Mouse (Mus musculus) midbrain, embryonic 14.5 days (tissue): ENCODE measurements around the gene Tcirg1. TPM values are rescaled to one million over a fixed set of nuclear protein-coding genes. Genes with fewer than 3 reads are reported as not detected.

Experiments
- ATAC-seq: fragments of 200-750 bp; cut with Nextera tagmentation; 2 replicates; pipeline ENCODE4 v1.8.0; 2017; ENCODE audit warnings: moderate number of reproducible peaks, moderate library complexity; ENCODE audit not compliant: low FRiP score, low TSS enrichment
- DNase-seq: peaks from one replicate; pipeline ENCODE4 v3.0.0-alpha.2; 2015
- H3K27ac ChIP-seq: fragments of 300-500 bp; sonication (generic); replicated peaks from 2 replicates; pipeline ENCODE4 v1.5.1; 2014; ENCODE audit warnings: mild to moderate bottlenecking, low read depth, low read length, moderate library complexity
- H3K27me3 ChIP-seq: fragments of 300-500 bp; sonication (generic); 2 replicates; pipeline ENCODE4 v1.6.1; 2014; ENCODE audit warnings: low read length, control low read depth, mixed read lengths; ENCODE audit not compliant: control insufficient read depth, insufficient read depth
- H3K36me3 ChIP-seq: fragments of 300-500 bp; sonication (generic); 2 replicates; pipeline ENCODE4 v1.6.1; 2014; ENCODE audit warnings: low read length, control low read depth; ENCODE audit not compliant: control insufficient read depth, insufficient read depth
- H3K4me1 ChIP-seq: fragments of 300-500 bp; sonication (generic); 2 replicates; pipeline ENCODE4 v1.6.1; 2014; ENCODE audit warnings: mild to moderate bottlenecking, antibody characterized with exemption, low read length, control low read depth; ENCODE audit not compliant: control insufficient read depth, insufficient read depth
- H3K4me2 ChIP-seq: fragments of 300-500 bp; sonication (generic); 2 replicates; pipeline ENCODE4 v1.6.1; 2014; ENCODE audit warnings: mild to moderate bottlenecking, low read length, moderate library complexity
- H3K4me3 ChIP-seq: fragments of 300-500 bp; sonication (generic); replicated peaks from 2 replicates; pipeline ENCODE4 v1.5.1; 2014; ENCODE audit warnings: low read depth, low read length
- H3K9ac ChIP-seq: fragments of 300-500 bp; sonication (generic); replicated peaks from 2 replicates; pipeline ENCODE4 v1.6.1; 2014; ENCODE audit warnings: mild to moderate bottlenecking, low read length, moderate library complexity
- H3K9me3 ChIP-seq: fragments of 300-500 bp; sonication (generic); 2 replicates; pipeline ENCODE4 v1.6.1; 2016; ENCODE audit warnings: low read length, control low read depth, mixed read lengths; ENCODE audit not compliant: control insufficient read depth
- WGBS: fragments of 180-500 bp; shearing (Covaris S2); extraction: QIAGEN DNeasy Blood & Tissue Kit; methylation state at CpG from one replicate; pipeline ENCODE4 v1.1.7; 2014; 5-methylcytosine and 5-hydroxymethylcytosine counted together
- polyA plus RNA-seq: library from polyadenylated mRNA; unstranded; fragments of >200 nt; fragmentation: Nextera tagmentation; extraction: Ambion mirVana; gene quantifications from 2 replicates; pipeline ENCODE4 v1.2.1, GENCODE M21; 2014

Tcirg1 gene
- polyA plus RNA-seq, 1 experiment from 2014 or later, result 11.0 TPM

DNA sequence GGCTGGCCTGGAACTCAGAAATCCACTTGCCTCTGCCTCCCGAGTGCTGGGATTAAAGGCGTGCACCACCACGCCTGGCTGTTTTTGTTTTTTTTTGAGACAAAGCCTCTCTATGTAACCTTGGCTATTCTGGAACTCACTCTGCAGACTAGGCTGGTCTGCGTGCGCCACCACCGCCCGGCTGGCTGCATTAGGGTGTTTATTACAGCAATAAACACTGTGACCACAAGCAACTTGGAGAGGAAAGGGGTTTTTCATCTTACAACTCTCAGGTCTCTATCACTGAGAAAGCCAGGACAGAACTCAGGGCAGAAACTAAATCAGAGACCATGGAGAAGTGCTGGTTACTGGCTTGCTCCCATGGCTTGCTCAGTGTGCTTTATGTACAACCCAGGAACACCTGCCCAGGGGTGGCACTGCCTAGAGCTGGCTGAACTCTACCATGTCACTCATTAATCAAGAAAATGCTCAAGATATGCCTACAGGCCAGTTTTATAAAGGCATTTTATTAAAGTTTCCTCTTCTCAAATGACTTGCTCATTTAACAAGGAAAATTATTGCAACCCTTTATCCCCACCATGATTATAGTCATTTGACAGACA is 58.6 kb downstream of the Tcirg1 start:
- no peak overlapping the region for H3K9ac ChIP-seq
- no peaks in the 10 kb centered on the region for H3K9me3 ChIP-seq
- H3K36me3 ChIP-seq, result no peaks in the 10 kb centered on the region
- H3K27ac ChIP-seq, result no peak overlapping the region
- peaks cover 12% of the 10 kb centered on the region for H3K4me1 ChIP-seq
- no peaks in the 10 kb centered on the region for H3K27me3 ChIP-seq
- DNase-seq (no peak), ATAC-seq (no peak)
- no peak overlapping the region for H3K4me2 ChIP-seq
- no peak overlapping the region for H3K4me3 ChIP-seq
- 90% methylated on average over 7 of the region's 7 CpGs for WGBS

DNA sequence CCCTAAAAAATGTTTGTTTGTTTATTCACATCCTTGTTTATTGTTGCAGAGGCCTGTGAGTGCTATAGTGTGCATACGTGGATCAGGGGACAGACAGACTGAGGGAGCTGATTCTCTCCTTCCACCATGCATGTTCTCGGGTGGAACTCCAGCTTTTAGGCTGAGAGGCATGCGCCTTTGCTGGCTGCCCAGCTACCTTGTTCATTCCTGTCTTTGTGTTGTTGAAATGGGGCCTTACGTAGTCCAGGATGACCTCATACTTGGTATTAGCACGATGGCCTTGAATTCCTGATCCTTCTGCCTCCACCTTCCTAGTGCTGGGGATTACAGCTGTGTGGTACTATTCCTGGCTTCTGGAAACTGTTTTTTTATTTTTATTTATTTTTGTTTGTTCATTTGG is 59.2 kb downstream of the Tcirg1 start:
- 85% methylated on average over 5 of the region's 5 CpGs for WGBS
- ATAC-seq, result no peak
- no peaks in the 10 kb centered on the region for H3K36me3 ChIP-seq
- H3K9me3 ChIP-seq, result no peaks in the 10 kb centered on the region
- peaks cover 8% of the 10 kb centered on the region for H3K4me1 ChIP-seq
- DNase-seq, result no peak
- H3K27ac ChIP-seq, result no peak overlapping the region
- no peak overlapping the region for H3K4me2 ChIP-seq
- H3K9ac ChIP-seq, result no peak overlapping the region
- H3K27me3 ChIP-seq, result no peaks in the 10 kb centered on the region
- no peak overlapping the region for H3K4me3 ChIP-seq

DNA sequence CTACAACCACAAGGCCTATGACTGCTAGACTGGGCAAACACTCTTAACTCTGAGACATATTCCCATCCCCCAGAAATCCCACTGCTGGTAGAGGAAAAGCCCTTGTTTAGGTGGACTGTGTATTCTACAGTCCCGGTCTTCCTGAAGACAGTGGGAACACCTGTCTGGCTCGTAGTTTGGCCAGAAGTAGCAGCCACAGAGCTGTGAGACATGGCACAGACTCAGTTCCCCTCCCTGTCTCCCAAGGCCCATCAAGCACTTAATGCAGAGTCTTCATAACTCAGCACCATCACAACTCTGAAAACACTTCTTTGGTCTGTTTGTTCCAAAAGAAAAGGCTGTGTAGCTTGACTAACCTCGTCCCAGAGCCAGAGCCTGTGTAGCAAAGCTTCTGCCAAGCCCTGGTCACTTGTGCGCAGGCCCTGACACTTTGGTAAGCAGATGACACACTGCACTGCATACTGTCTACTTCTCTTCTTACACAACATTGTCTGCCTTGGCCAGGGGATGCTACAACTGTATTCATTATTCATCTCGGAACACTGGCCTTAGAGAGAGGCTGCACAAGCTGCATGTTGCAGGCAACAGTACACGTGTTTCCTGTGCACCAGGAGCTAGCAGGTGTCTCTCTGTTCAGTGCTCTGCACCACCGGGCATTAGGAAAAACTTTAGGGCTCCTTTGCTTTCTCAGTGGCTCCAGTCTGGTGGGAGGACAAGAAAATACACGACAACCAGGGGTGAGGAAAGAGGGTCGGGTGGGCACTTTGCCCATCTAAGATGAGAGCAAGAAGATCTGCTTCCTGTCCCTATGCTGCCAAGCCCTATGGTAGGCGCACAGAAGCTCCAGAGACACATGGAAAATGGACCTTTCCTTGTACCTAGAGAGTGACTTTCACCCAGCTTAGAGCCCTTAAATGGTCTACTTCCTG is 60.0 kb downstream of the Tcirg1 start:
- no peak overlapping the region for H3K27ac ChIP-seq
- H3K4me1 ChIP-seq, result peaks cover 8% of the 10 kb centered on the region
- no peaks in the 10 kb centered on the region for H3K36me3 ChIP-seq
- WGBS, result 83% methylated on average over 10 of the region's 10 CpGs
- no peaks in the 10 kb centered on the region for H3K9me3 ChIP-seq
- no peak overlapping the region for H3K4me3 ChIP-seq
- no peak for ATAC-seq
- H3K9ac ChIP-seq, result no peak overlapping the region
- no peak overlapping the region for H3K4me2 ChIP-seq
- DNase-seq, result no peak
- H3K27me3 ChIP-seq, result no peaks in the 10 kb centered on the region

Other genes starting within 250 kb of the Tcirg1 start
- gene Lrp5, start 220.6 kb downstream of the Tcirg1 start, polyA plus RNA-seq, result 1.1 and 1.3 TPM in 2 replicates
- 31.4 and 33.7 TPM in 2 replicates for gene 1810055G02Rik, start 198.8 kb downstream of the Tcirg1 start, polyA plus RNA-seq
- 55.6 and 74.0 TPM in 2 replicates for gene Kmt5b, start 139.7 kb downstream of the Tcirg1 start, polyA plus RNA-seq
- 50.2 and 51.8 TPM in 2 replicates for gene Chka, start 55.4 kb downstream of the Tcirg1 start, polyA plus RNA-seq
- gene Ndufs8, start 5.6 kb upstream of the Tcirg1 start, polyA plus RNA-seq, result 261 and 304 TPM in 2 replicates
- 0.84 and 1.1 TPM in 2 replicates for gene Aldh3b1, start 22.7 kb upstream of the Tcirg1 start, polyA plus RNA-seq
- gene Unc93b1, start 28.1 kb upstream of the Tcirg1 start, polyA plus RNA-seq, result 3.7 and 13.4 TPM in 2 replicates
- gene Aldh3b3, start 51.5 kb upstream of the Tcirg1 start, polyA plus RNA-seq, result not detected in 2 replicates
- 0.16 and 0.32 TPM in 2 replicates for gene Aldh3b2, start 65.2 kb upstream of the Tcirg1 start, polyA plus RNA-seq
- gene Acy3, start 79.4 kb upstream of the Tcirg1 start, polyA plus RNA-seq, result 0.96 and 2.2 TPM in 2 replicates
- not detected in 2 replicates for gene Tbx10, start 85.6 kb upstream of the Tcirg1 start, polyA plus RNA-seq
- gene Nudt8, start 93.4 kb upstream of the Tcirg1 start, polyA plus RNA-seq, result 26.8 and 30.3 TPM in 2 replicates
- 3.3 and 3.9 TPM in 2 replicates for gene Gm49405, start 93.5 kb upstream of the Tcirg1 start, polyA plus RNA-seq
- 5.7 and 7.1 TPM in 2 replicates for gene Doc2g, start 96.2 kb upstream of the Tcirg1 start, polyA plus RNA-seq
- gene Ndufv1, start 105.7 kb upstream of the Tcirg1 start, polyA plus RNA-seq, result 223 and 231 TPM in 2 replicates
- 397 and 514 TPM in 2 replicates for gene Gstp1, start 130.9 kb upstream of the Tcirg1 start, polyA plus RNA-seq
- gene Gstp2, start 138.9 kb upstream of the Tcirg1 start, polyA plus RNA-seq, result 1.9 TPM in 1 of 2 replicates, not detected in the other
- not detected in 2 replicates for gene Gstp3, start 152.4 kb upstream of the Tcirg1 start, polyA plus RNA-seq
- gene Cabp2, start 174.4 kb upstream of the Tcirg1 start, polyA plus RNA-seq, result not detected in 2 replicates
- 83.4 and 87.0 TPM in 2 replicates for gene Cdk2ap2, start 190.0 kb upstream of the Tcirg1 start, polyA plus RNA-seq
- gene Pitpnm1, start 192.9 kb upstream of the Tcirg1 start, polyA plus RNA-seq, result 72.8 and 89.0 TPM in 2 replicates
- gene Aip, start 218.7 kb upstream of the Tcirg1 start, polyA plus RNA-seq, result 84.3 and 98.0 TPM in 2 replicates
- gene Gpr152, start 232.7 kb upstream of the Tcirg1 start, polyA plus RNA-seq, result not detected in 2 replicates
- 0.14 and 0.15 TPM in 2 replicates for gene Cabp4, start 236.9 kb upstream of the Tcirg1 start, polyA plus RNA-seq
- 105 and 117 TPM in 2 replicates for gene Coro1b, start 241.5 kb upstream of the Tcirg1 start, polyA plus RNA-seq
- gene Ptprcap, start 246.5 kb upstream of the Tcirg1 start, polyA plus RNA-seq, result 0.55 and 0.64 TPM in 2 replicates